Mouse (Mus musculus): ENCODE data around the gene Enho.

The Enho gene

DNA sequence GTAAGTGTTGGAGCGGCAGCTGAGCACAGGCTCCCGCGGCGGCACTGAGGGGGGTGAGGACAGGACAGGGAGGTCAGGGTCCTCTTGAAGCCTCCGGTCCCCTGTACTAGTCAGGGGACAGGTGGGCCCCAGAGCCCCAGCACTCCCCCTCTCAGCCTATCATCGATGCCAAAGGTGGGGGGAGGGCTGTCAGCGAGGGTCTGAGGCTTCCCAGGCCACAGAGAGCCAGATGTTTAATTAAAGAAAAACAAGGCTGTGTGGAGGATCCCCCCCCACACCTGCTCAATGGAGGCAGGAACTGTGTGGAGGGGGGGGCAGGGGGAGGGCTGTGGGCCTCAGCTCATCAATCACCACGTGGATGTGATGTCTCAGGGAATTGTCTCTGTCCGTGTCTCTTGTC lies 23.5 kb upstream of the Enho start:
- DNase-seq (ENCODE audit: low spot score), result no peak

DNA sequence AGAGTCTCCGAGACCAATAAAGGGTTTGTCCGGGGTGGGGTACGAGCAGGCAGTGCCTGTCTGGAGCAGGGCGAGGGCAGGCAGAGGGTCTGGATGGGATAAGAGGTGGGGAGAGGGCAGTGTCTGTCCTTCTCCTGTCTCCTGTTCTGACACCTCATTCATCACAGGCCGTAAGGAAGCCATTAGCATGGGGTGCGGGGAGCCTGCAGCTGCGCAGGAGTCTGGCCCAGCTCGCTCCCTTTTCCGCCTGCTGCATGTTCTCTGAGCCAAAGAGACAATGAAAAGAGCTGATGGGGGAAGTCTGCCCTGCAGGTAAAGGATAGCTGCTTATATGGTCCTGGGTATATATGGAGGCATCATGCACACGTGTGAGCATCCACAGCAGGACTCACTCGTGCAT lies 22.6 kb upstream of the Enho start:
- DNase-seq (ENCODE audit: low spot score), result no peak

DNA sequence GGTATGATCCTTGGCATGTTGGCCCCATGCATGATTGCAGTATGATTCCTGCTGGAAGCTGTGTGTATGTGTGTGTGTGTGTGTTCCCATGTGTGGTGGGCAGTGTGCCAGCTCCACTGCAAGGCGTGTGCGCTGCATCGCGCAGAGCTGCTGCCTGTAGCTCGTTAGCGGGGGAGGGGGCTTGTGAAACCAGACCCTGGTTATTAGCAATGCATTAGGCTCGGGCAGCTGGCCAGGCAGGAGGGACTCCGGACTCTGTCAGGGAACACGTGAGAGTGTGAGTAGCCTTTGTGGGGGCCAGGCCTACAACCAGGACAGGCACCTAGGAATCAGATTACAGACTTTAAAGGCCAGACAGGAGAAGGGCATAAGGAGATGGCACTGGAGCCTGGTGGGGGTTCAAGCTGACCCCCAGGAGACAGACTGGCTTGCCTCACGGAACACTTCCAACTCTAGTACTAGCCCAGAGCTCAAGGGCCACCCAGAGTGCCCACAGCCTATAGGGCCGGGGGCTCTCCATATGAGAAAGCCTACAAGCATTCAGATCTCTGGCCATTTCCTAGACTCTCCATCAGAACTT lies 20.8 kb upstream of the Enho start:
- no peak for DNase-seq (ENCODE audit: low spot score)

DNA sequence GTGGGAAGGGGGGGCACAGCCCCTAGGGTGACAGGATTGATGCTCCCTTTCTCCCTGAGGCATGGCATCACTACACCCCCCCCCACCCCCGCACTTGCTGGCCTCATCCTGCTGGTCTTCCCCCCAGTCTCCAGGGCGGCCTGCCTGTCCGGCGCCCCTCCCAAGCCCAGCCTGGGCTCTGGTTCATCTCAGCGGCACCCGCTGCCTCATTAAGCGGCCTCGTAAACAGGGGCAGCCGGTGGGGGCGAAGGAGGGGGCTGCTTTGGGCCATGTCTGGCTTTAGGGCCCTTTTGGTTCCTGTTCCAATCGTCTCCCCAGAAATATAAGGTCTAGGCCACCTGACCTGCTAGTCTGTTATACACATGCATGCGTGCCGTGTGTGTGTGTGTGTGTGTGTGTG lies 19.4 kb upstream of the Enho start:
- DNase-seq (ENCODE audit: low spot score), result no peak

DNA sequence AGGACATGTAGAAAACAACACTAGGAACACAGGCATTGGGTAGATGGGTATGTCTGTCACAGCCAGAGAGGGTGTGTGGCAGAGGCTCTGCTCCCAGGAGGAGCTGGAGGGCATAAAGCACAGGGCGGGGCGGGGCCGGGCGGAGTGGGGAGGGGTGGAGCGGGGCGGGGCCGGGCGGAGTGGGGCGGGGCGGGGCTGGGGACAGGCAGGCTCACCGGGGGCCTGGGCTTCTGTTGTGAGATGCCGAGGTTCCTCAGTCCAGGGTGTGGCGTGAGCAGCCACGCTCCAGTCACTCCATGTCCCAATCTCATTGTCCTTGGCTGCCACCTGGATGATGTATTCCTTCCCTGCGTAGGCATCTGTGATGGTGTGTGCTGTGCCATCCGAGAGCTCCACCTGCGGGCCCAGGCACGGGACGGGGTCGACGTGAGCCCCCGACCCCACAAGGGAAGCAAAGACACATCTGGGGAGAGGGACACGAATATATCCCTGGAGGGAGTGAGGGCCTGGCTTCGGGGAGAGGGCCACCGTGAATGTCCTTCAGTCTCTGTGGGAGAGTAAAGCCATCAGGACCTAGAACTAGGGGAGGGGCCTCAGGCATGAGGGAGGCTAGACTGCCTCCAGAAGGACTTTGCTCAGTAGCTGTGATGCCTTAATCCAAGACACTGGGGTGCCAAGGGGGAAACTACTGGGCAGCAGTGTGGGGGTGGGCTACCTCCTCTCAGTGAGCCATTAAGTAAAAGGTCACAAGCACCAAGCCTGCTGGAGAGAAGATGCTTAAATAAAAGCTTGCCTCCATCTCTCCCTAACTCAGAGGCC lies 18.7 kb upstream of the Enho start:
- DNase-seq (ENCODE audit: low spot score), result no peak

DNA sequence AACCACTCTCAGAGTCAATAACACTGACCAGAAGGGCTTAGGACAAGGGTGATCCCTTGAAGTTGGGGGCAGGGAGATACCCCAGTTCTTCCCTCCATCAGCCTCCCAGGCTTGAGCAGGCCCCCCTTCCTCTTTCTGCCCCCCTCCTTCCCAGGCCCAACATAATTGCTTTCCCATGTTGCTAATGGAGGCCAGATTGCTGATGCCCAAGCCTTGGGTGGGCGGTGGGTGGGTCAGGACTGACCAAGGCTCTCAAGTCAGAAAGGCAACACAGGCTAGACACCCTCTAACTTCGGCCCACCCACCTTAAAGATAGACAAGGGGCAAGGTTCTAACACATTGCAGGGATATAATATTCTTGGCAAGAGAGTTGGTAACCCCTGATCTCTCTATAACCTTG lies 15.4 kb upstream of the Enho start:
- DNase-seq (ENCODE audit: low spot score), result no peak

DNA sequence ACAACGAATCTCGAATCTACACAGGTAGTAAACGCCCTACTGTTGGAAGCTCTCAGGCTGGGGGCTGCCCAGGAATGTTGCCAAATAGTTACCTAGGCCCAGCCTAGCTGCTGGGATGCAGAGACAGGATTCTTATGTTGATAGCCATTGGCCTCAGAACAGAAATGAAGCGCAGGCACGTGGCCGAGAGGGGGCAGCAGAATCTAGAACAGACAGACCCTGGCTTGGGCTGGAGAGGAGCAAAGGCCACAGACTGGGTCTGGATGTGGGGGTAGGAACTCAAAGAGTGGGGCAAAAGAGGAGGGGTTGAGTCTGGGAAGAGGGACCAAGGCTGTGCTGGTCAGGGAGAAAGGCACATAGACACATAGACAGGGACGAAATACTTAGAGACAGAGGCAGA lies 14.1 kb upstream of the Enho start:
- DNase-seq (ENCODE audit: low spot score), result peak; percentile 59

DNA sequence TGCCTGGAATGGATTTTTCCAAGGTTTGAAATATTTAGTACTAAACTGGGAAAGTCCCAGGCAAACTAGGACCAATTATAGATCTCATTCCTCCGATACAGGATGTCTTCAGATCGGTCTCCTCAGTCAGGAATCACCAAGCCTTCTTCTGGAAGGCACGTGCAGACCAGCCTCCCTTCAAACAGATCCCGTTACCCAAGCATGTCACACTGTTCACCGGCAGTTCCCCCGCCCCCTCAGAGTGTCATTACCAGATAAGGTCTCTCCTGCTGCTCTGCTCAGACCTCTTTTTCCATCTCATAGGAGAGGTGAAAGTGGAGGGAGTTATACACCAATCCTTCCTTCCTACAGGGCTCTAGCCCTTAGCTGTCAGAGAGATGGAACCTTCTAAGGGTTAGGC lies 13.6 kb upstream of the Enho start:
- DNase-seq (ENCODE audit: low spot score), result no peak

DNA sequence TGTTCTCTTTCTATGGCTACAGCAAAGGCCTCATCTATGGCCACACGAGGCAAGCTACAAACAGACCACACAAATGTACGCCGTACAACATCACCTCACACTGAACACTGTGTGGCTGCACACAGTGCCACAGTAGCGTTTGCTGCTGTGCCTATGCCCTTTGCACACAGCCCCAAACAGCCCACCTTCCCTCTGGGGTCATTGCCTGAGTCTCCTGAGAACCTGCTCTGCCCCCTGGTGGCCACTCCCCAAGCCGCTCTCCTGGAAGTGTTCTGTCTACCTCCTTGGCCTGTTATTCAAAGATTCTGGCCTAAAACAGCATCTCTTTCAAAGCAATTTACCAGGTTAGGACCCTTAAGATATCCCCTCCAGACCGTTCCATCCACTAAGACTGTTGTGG lies 13.2 kb upstream of the Enho start:
- DNase-seq (ENCODE audit: low spot score), result peak; percentile 55

DNA sequence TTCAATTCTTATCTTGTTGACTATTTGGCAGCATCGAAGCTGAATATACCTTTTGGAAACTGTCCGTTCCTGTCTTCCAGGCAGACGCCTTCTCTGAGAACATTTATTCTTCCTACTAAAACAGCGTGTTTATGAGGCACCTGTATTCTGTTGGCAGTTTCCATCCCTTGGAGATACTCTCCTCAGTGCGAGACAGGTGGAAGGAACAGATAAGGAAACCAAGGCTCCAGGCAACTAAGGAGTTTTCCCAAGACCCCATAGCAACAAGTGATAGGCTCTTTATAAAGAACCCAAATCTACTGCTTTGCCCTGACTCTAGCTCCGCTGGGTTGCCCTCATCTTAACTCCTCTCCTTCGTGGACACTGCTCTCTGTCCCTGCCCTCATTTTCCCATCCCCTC lies 8.5 kb upstream of the Enho start:
- DNase-seq (ENCODE audit: low spot score), result no peak

DNA sequence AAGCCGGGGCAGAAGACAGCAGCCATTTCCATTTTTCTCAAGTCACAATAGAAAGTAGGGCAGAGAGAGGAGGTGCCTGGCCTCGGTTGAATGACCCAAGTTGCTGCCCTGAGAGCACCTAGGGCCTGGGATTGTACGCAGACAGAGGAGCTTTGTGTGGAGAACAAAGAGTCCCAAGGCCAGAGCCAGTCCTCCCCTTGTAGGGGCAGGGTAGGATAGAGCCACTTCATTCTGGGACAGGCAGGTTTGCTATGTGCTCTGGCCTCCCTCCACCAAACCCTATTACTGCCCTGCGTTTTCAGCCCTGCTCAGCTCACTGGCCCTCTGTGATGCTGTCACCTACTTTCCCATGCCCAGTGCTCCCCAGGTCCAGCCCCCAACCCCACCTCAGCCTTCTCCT lies 8.0 kb upstream of the Enho start:
- DNase-seq (ENCODE audit: low spot score), result no peak

DNA sequence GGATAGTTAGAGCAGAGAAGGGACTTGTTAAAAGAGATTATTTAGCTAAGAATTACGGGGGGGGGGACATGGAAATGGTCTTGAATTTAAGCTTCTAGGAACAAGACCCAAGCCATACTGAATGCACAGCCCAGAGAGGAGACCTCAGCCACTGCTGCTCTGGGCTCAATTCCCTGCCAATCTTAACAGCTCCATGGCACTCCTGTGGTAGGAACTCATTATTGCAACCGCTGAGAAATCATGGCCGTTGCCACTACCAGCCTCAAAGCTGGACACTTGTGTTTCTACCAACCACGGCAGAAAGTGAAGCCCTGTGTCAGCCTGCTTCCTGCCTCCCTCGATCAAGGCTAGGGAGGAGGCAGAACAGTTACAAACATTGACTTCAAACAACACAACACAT lies 5.4 kb upstream of the Enho start:
- DNase-seq (ENCODE audit: low spot score), result no peak

DNA sequence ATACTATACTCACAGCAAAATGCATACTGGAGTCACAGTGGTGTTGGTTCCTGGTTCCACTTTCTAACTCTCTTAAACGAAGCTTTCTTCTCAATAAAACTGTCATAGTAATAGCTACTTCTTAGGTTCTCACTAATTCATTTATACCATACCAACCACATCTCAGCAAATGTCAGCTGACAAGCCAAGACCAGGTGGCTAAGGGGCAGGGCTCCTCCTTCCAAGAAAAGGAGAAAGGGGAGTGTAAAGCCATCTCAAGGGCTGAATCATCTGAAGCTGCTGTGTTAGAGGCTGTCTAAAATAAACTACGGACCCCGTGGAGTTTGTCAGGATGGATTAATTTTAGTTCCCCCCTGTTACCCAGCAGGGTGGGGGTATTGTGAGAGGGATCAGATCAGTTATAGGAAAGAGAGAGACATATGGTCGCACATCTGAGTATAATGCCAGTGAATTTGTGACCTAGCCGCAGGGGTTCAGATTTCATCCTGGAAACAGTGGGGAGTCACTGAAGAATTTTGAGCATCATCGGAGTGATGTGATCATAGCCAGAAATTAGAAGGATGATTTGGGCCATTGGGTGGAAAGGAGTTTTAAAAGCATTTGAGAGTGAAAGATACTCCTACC lies 1.2 kb upstream of the Enho start:
- DNase-seq (ENCODE audit: low spot score), result no peak

DNA sequence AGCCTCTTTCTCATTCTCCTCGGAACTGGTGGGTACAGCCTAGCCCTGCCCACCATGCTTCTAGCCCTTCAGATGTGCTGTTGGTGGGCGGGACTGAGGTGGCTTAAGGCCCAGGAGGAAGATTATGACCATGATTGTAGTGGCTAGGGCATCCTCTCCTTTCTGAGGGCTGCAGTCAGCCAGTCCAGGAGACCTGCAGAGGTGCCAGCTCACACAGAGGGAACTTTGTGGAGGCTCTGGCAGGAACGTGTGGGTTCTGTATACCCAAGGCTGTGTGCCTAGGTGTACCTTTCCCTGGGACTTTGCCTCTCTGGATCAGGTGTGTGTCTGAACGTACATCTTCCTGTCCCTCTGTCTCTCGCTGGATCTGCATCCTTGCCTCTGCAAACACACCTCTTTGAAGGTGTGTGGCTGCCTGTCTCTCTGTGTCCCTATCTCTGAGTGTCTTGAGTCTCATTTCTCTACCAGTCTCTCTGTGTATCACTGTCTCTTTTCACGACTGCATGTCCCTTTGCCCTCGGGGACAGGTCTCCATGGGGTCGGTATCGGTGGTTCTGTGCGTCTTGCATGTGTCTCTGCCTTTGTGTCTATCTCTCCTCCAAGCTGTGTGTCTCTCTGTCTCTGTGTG lies 796 bp downstream of the Enho start:
- no peak for DNase-seq (ENCODE audit: low spot score)

DNA sequence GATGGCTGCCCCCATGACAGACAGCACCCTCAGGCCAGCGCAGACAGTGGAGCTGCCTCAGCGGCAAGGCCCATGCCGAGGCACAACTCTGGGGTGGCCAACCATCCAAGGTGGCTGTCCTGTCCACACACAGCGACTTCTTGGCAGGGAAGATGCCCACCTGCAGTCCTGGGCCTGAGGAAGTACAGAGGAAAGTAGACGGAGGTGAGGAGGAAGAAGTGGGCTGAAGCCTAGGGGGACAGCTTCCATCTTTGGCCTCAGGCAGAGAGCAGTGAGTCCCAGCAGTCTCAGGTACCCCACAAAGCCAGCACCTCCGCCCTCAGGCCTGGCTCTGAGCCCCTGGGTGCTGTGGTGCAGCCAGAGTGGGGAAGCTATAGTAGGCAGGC lies 1.3 kb downstream of the Enho start:
- no peak for DNase-seq (ENCODE audit: low spot score)

DNA sequence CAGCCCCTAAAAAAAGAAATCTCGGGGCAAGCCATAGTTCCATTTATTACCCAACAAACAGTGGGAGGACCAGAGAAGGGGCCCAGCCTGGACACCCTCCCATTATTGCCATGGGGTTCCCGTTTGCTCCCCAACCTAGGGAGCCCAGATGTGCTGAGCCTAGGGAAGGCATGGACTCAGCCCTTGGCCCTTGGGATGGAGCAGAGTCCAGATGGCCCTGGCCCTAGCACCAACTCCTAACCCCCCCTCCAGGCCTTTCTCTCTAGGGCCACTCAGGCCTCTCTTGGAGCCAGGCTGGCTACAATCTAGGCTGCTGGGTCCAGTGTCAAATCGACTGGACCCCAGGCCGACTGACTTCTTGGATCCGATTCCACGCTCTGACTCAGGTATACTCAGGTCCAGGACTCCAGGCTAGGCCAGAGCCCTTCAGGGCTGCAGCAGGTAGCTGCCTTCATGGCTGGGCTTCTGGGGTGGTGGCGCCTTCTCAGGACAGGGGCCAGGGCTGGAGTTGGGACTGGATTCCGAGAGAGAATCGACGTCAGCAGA lies 1.9 kb downstream of the Enho start:
- no peak for DNase-seq (ENCODE audit: low spot score)

DNA sequence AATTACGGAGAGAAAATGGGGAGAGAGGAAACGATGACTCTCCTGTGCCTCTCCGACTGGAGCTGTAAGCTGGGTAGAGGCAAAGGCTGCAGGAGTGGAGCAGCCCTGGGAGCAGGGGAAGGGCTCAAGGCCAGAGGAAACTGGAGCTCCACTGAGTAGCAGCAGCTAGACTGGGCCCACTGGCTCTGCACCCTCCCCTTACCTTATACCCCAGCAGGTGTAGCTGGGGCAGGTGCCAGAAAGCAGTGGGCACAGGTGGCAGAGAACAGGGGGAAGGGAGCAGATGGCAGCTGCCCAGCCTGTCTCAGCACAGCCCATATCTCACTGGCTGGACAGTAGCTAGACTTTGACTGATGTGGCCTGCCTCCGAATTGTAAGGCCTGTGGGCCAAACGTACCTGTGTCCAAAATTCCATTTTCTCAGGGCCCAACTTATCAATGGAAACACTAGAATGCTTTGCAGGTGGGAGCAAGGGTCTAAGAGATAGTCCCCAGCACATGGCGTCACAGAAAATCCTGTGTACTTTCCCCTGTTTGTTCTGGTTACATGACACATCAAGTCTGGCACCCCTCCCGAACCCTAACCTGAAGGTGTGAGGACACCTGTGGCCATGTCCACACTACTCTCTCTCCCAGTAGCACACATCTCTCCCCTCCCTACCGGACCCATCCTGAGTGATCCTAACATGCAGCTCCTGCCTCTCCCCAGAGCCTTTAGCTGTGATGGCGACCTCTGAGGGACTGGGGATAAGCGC lies 3.1 kb downstream of the Enho start:
- no peak for DNase-seq (ENCODE audit: low spot score)

DNA sequence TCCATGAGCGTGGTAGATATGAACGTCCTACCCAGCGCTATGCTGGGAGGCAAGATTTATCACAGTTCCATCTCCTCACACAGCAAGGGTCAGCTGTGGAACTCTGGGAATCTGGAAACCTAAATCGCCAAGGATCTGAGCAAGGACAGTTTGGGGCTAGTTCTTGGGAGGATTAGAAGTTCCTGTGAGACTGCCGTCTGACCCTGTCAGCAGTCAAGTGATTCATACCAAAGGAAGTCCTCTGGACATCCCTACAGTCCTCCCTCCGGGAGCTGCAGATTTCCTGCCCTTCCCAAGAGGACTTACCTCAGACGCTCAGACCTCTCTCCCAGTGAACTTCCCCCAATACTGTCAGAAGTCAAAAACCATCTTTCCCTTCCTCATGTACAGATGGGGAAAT lies 3.8 kb downstream of the Enho start:
- DNase-seq (ENCODE audit: low spot score), result no peak

DNA sequence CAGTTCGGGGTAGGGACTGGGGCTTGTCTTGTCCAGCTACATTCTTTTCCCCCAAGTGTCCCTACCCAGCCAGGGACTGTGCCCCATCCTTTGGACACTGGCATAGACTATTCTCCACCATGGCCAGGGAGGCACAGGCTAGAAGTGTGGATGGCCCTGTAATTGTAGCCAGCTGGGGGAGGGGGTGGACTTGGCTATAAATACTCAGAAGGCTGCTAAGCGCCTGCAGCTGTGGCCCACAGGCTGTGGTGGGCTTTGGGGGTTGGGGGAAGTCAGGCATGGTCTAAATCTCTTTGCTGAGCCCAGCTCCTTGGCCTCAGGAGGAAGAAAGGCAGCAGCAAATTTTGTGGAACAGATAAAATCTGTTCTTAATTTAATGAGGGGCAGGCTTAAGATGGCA lies 4.2 kb downstream of the Enho start:
- DNase-seq (ENCODE audit: low spot score), result no peak

DNA sequence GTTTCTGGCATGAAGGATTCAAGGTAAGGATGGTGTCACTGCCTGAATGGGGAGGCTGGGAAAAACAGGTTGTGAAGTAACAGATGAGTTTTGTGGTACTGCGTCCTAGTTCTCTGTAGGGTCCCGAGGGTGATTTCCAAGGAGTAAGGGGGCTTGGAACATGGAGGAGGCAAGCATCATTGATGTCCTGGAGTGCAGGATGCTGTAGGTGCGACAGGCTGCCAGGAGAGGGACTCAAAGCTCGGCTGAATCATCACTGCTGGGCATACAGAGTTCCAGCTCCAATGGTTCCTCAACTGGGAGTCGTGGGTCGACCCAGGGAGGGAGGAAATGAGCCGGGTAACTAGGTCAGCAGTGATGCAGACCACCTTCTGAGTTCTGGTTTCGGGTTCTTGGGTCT lies 4.9 kb downstream of the Enho start:
- no peak for DNase-seq (ENCODE audit: low spot score)

DNA sequence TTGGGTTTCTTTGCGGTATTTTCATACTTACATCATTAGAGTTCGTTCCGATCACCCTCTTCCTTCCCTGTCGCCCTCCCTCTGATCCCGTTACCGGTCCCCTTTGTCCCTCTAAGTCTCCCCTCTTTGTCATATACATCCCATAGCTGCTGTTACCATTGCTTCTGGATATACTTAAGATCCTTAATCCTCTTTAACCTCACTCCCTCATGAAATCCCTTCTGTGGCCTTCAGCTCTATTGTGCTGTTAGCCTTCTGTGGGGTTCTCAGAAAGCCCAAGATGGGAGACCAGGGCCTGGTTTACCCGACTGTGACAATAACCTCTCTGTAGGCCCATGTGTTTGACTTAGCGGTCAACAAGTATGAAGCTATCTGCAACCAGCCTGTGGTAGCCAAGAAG lies 5.5 kb downstream of the Enho start:
- no peak for DNase-seq (ENCODE audit: low spot score)

DNA sequence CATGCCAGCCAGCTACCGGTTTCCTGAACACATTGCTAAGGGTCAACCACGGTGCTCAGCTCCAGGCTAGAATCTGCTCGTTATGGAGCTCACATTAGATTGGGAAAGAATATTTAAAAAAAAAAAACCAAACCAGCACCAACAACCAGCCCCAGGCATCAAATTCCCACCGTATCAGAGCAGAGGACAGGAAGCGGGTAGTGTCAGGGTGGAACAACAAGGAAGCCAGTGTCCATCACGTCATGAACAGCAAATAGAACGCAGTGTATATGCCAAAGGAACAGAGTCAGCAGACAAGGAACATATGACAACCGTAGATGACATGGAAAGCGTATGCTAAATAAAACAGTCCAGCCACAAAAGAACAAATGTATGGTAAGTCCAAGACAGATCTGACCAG lies 7.1 kb downstream of the Enho start:
- DNase-seq (ENCODE audit: low spot score), result no peak

Measured in ovary, postnatal 36 days (tissue).